Mouse (Mus musculus) ES-Bruce4 (cell line): ENCODE measurements around the gene Gm35549. TPM values are rescaled to one million over a fixed set of nuclear protein-coding genes. Genes with fewer than 3 reads are reported as not detected.

Experiments
- H3K27ac ChIP-seq: 2 replicates; pipeline ENCODE4 v1.5.1; 2012; ENCODE audit warnings: low read length, inconsistent platforms; ENCODE audit not compliant: insufficient read depth
- H3K27me3 ChIP-seq: 2 replicates; pipeline ENCODE4 v1.6.1; 2012; ENCODE audit warnings: mild to moderate bottlenecking, low read length, inconsistent platforms; ENCODE audit not compliant: control insufficient read depth, poor library complexity, insufficient read depth, severe bottlenecking
- H3K36me3 ChIP-seq: 2 replicates; pipeline ENCODE4 v1.6.1; 2012; ENCODE audit warnings: inconsistent platforms, mild to moderate bottlenecking, low read length, moderate library complexity; ENCODE audit not compliant: control insufficient read depth, poor library complexity, insufficient read depth, severe bottlenecking
- H3K4me1 ChIP-seq: one replicate; pipeline ENCODE4 v1.8.1; 2011; ENCODE audit warnings: low read length; ENCODE audit not compliant: control insufficient read depth, insufficient read depth
- H3K4me3 ChIP-seq: 2 replicates; pipeline ENCODE4 v1.5.1; 2011; ENCODE audit warnings: low read depth, mild to moderate bottlenecking, low read length
- H3K9ac ChIP-seq: 2 replicates; pipeline ENCODE4 v1.6.1; 2012; ENCODE audit warnings: low read depth, mild to moderate bottlenecking, inconsistent platforms; ENCODE audit not compliant: poor library complexity, severe bottlenecking
- H3K9me3 ChIP-seq: replicated peaks from 2 replicates; pipeline ENCODE4 v1.6.1; 2012; ENCODE audit warnings: mild to moderate bottlenecking, low read length, inconsistent platforms; ENCODE audit not compliant: control insufficient read depth, poor library complexity, insufficient read depth, severe bottlenecking
- CTCF ChIP-seq: IDR thresholded peaks from one replicate; pipeline ENCODE4 v1.8.1; 2011; ENCODE audit warnings: low read depth, low read length
- EP300 ChIP-seq: IDR thresholded peaks from 2 replicates; pipeline ENCODE4 v1.6.1; 2011; ENCODE audit warnings: low read depth, low read length; ENCODE audit not compliant: insufficient read depth
- POLR2A ChIP-seq: IDR thresholded peaks from one replicate; pipeline ENCODE4 v1.8.1; 2011; ENCODE audit warnings: low read length; ENCODE audit not compliant: insufficient read depth
- polyA plus RNA-seq: library from polyadenylated mRNA; stranded (reverse); fragments of >200 nt; gene quantifications from 2 replicates; pipeline ENCODE4 v1.2.4, GENCODE M21; 2011; ENCODE audit warnings: low read depth; ENCODE audit not compliant: missing spikeins, insufficient read depth, insufficient read length

Gene Gm35549
- polyA plus RNA-seq, 1 experiment = not detected

DNA sequence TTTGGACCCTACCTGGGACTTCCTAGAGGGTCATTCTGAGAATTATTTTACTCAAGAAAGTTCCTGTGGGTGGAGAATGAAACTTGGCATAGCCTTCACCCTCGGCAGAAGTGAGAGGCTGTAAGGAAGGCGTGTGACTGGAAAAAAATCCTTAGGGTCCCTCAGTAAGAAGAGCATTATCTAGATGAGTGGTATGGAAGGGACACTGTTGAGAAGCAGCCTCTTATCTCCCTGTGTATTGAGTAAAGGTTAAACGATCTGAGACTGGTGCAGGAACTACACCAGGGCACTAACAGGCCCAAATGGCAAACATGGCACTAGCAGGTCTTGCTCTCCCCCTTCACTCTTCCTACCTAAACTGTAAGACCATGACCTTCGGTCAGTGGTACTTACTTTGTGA lies 22.4 kb upstream of the Gm35549 start:
- Histone ChIP-seq H3K9me3 (peaks cover 19% of the 10 kb centered on the region), H3K27me3 (no peaks in the 10 kb centered on the region), H3K27ac (no peak overlapping the region), H3K4me3 (no peak overlapping the region), H3K9ac (no peak overlapping the region), H3K36me3 (peaks cover 12% of the 10 kb centered on the region), H3K4me1 (no peaks in the 10 kb centered on the region)
- no peak for TF ChIP-seq POLR2A
- no peak for TF ChIP-seq CTCF
- TF ChIP-seq EP300 = no peak

DNA sequence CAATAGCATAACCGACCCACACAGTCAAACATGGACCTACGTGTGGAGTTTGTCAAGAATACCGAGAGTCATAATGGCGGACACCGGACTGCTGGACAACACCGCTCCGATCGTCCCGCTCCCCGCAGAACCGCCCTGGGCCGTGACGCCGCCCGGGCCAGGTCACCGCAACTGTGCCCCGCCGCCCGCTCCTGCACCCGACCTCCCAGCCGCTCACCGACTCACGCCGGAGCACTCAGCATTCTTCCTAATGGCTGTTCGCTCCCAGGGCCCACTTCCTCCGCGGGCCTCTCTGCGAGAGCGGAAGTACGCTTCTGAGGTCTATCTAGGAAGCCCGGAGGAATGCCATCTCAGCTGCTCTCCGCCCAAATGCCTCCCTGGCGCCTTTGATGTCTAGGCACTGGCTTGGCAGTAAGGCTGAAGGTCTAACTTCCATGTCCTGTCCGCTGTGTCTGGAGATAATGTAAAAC lies 21.9 kb upstream of the Gm35549 start, which contains the start of gene Zfp445:
Gene Zfp445, minus strand, starts transcription at position 310 of the 470 bp plus-strand sequence.
- TF ChIP-seq POLR2A (no peak), CTCF (no peak), EP300 (no peak)
- Histone ChIP-seq H3K36me3 (peaks cover 16% of the 10 kb centered on the region), H3K27me3 (no peaks in the 10 kb centered on the region), H3K9me3 (peaks cover 24% of the 10 kb centered on the region), H3K4me3 (peak within 1 kb of the TSS; percentile 78), H3K4me1 (no peaks in the 10 kb centered on the region), H3K27ac (no peak within 1 kb of the TSS), H3K9ac (peak within 1 kb of the TSS; percentile 74)

DNA sequence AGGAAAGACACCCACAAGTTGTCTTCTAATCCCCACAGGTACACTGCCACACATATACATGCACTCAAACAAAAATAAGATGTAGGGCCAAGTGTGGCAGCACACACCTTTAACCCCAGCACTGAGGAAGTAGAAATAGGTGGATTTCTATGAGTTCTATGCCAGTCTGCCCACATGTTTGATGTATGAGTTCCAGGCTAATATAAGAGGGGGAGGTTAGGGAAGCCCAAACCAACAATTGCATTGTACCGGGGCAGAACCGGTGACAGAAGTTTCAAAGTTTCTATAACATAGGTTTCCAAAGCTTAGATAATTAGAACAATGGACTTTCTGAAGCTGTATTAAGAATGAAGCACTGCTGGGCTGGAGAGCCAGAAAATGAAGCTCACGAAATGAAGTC lies 21.0 kb upstream of the Gm35549 start:
- TF ChIP-seq POLR2A (no peak), CTCF (no peak), EP300 (no peak)
- Histone ChIP-seq H3K4me3 (peak overlapping the region; percentile 22; the same call in 1 of the 2 replicates), H3K9ac (peak overlapping the region; percentile 74), H3K4me1 (no peaks in the 10 kb centered on the region), H3K9me3 (peaks cover 33% of the 10 kb centered on the region), H3K36me3 (peaks cover 24% of the 10 kb centered on the region), H3K27ac (no peak overlapping the region), H3K27me3 (no peaks in the 10 kb centered on the region)

DNA sequence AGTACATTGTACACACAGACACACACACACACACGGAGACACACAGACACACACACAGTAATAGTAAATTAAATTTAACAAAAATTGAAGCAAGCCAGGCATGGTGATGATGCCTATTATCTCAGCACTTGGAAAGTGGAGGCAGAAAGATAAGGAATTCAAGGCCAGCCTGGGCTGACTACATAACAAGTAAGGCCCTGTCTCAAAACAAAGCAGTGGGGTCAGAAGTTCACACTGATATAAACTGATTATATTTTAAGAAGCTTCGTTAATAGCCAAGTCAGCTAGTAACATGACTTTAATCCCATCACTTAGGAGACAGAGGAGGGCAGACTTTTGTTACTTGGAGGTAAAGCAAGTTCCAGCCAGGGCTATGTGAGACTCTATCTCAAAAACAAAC lies 19.9 kb upstream of the Gm35549 start:
- no peak overlapping the region for H3K4me3 ChIP-seq
- H3K9me3 ChIP-seq = peaks cover 44% of the 10 kb centered on the region
- TF ChIP-seq POLR2A = no peak
- TF ChIP-seq EP300 = no peak
- TF ChIP-seq CTCF = no peak
- H3K27me3 ChIP-seq = no peaks in the 10 kb centered on the region
- no peaks in the 10 kb centered on the region for H3K4me1 ChIP-seq
- no peak overlapping the region for H3K27ac ChIP-seq
- H3K36me3 ChIP-seq = peaks cover 29% of the 10 kb centered on the region
- no peak overlapping the region for H3K9ac ChIP-seq

DNA sequence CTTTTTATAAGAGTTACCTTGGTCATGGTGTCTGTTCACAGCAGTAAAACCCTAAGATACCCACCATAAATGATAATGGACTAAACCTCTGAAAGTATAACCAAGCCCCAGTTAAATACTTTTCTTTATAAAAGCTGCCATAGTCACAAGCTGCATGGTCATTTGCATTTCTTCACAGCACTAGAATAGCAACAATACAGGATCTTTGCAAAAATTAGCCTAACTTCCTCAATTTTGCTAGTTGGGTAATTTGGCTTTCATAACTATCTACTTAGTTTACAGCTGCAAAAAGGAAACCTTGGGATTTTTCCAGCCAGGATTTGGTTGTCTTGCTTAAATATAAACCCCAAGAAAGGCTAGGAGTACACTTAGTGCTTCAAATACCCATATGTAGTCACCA lies 16.9 kb upstream of the Gm35549 start:
- no peaks in the 10 kb centered on the region for H3K4me1 ChIP-seq

DNA sequence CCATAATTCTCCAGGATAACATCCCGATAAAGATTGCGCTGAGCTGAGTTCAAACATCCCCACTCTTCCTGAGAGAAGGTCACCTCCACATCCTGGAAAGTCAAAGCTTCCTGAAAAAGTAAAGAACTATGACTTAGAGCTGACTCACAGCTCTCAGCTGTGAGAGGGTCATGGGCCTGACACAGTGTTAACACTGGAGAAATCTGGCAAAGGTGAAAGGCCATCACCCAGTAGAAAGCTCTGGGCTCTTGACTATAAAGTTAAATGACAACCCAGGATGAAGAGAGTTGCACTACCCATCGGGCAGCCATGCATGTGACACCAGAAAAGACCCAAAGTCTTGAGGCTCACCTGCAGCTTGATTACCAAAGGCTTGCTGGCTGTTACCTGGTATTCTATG lies 12.9 kb upstream of the Gm35549 start:
- no peak for TF ChIP-seq CTCF
- TF ChIP-seq POLR2A = no peak
- TF ChIP-seq EP300 = no peak
- Histone ChIP-seq H3K27ac (no peak overlapping the region), H3K9me3 (peaks cover 87% of the 10 kb centered on the region), H3K4me1 (no peaks in the 10 kb centered on the region), H3K4me3 (no peak overlapping the region), H3K9ac (no peak overlapping the region), H3K27me3 (no peaks in the 10 kb centered on the region), H3K36me3 (peaks cover 76% of the 10 kb centered on the region)

More for the DNA sequence above, 16.9 kb upstream of the Gm35549 start:
- Histone ChIP-seq H3K9me3 (peaks cover 72% of the 10 kb centered on the region), H3K27me3 (no peaks in the 10 kb centered on the region), H3K9ac (no peak overlapping the region), H3K36me3 (peaks cover 56% of the 10 kb centered on the region), H3K4me3 (no peak overlapping the region), H3K27ac (no peak overlapping the region)
- TF ChIP-seq POLR2A = no peak
- TF ChIP-seq CTCF = no peak
- TF ChIP-seq EP300 = no peak
